Mouse (Mus musculus) CD8-positive naive resting alpha-beta T cell, adult 2 months (primary cell): ENCODE measurements around the gene Ripor2.

ENCODE experiments used
- DNase-seq, 2 experiments: peaks; one replicate each; pipeline ENCODE4 v3.0.0; 2022; ENCODE audit warnings: low read depth in 2 of 2, low spot score in 2 of 2

Ripor2 gene

GRCm38 (mm10) chr13:24646324-24646723, 64.3 kb downstream of the Ripor2 start:
- DNase-seq = no peak

- DNase-seq = no peak
Measured at GRCm38 (mm10) chr13:24647444-24647843, 65.5 kb downstream of the Ripor2 start.

DNA sequence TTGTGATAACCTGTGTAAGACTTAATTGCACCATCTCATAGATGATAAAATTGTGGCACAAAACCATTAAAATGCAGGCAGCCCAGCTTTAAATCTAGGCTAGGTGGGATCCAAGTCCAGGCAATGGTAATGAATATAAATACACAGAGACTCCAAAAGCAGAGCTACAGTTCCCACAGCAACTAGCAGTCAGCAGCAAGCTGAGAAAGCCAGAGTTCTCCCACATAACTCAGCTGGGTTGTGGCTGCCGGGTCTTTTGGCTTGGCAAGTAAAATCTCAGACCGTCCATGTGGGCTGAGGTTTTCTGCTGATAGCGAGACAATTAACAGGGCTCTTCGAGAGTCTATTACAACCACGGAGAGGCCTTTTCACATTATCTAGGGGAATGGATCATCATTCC, 66.0 kb downstream of the Ripor2 start:
- no peak for DNase-seq

GRCm38 (mm10) chr13:24648668-24649067, 66.7 kb downstream of the Ripor2 start:
- DNase-seq = no peak

- no peak for DNase-seq
Measured at GRCm38 (mm10) chr13:24649099-24649498, 67.1 kb downstream of the Ripor2 start.

- DNase-seq = no peak
Measured at GRCm38 (mm10) chr13:24651018-24651417, 69.0 kb downstream of the Ripor2 start.

- no peak for DNase-seq
Measured at GRCm38 (mm10) chr13:24654919-24655635, 73.1 kb downstream of the Ripor2 start.

DNA sequence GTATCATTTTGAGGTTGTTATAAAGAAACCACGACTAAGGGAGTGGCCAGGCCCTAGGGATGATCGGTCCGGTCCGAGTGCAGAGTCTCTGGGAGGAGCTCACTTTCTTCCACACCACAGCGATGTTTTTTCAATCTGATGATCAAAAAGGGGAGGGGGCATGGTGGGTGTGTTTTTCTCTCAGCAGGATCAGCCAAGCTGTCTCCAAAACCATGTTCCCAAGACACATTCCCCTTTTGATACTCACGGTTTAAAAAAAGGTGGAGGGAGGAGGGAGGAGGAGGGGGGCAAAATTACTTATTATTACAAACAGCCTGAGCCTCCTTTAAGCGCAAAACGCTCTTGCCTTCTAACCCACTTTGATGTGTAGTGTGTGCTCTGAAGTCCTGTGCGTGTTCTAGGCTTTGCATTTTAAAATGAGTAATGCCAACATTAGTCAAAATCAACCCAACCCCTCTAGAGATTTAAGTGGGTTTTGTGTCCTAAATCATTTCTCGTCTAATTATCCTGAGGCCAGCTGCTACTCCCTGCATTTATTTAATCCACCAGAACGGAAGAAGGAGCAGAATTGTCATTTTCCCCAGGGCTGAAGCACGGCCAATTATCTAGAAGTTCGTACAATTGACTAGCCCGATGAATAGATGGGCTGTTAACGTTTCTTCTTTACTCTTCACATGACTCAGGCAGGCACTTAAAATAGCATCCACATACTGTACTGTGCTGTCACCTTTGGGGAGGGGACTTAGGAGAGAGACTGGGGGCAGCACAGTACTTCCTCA, 74.9 kb downstream of the Ripor2 start:
- DNase-seq = no peak

DNA sequence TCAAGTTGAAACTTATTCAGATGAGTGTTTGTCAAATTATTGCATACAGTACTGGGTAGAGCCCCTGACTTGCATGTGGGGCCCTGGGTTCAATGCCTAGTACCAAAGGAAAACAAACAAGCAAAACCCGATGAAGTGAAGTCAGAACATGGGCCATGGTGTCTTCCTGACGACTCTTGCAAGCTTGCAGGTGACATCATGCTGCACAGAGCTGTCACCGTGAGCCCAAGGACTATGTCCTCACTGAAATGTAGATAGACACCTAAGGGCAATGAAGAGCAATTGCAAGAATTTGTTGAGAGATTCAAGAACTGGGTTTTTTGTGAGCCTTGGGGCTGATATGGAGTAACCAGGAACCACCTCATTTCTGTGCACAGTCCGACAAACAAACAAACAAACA, 84.8 kb downstream of the Ripor2 start:
- no peak for DNase-seq

DNA sequence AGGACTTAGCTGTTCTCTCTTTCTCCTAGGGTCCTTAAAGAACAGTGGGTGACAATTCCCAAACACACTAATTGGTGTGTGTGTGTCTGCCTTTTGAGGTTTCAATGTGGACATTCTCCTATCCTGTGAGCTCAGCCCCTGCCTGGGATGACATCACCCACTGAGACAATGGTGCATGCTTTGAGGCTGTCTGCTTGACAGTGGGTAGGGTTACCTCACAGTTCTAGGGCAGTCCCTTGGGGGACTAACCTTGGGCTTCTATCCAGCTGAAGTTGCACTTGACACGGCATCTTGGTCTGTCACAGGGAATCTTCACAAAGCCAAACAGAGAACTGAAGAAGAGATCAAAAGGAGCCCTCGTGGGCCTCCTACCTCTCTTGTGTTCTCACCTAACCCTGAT, 86.6 kb downstream of the Ripor2 start:
- no peak for DNase-seq

- no peak for DNase-seq
Measured at GRCm38 (mm10) chr13:24670676-24671075, 88.7 kb downstream of the Ripor2 start.

GRCm38 (mm10) chr13:24679027-24679680, 97.2 kb downstream of the Ripor2 start:
- DNase-seq = no peak

DNA sequence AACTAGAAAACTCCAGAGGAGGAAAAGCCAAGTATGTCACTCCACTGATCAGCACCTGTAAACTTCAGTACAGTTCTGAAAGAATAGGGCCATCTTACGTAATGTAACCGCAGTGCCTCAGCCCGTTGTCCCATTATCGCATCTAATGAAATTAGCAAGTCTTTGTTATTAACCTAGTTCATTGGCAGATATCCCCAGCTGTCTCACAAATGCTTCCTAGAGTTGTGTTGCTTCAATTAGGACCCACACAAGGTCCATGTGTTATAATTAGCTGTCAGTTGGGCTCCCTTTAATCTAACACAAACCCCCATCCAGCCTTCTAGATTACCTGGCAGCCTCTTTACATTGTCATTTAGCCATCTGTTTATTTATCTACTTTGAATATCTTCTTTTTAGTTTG, 99.0 kb downstream of the Ripor2 start:
- DNase-seq = no peak

DNA sequence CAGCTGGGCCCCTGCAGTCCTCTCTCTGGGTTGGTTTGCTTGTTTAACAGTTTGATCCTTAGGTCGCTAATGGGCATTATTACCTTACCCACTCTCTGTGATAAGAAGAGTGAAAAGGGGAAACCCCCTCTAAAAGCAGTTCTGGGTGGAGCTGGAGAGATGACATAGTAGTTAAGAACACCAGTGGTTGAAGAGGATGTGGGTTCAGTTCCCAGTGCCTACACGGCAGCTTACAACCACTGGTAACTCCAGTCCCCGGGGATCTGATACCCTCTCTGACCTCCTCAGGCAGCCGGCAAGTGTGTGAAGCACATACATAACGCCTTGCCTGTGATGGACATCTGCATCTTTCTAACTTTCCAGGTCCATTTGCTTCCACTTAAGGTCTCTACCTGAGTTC, 100.4 kb downstream of the Ripor2 start:
- peak in 1 of 2 experiments; percentile 21 for DNase-seq

DNA sequence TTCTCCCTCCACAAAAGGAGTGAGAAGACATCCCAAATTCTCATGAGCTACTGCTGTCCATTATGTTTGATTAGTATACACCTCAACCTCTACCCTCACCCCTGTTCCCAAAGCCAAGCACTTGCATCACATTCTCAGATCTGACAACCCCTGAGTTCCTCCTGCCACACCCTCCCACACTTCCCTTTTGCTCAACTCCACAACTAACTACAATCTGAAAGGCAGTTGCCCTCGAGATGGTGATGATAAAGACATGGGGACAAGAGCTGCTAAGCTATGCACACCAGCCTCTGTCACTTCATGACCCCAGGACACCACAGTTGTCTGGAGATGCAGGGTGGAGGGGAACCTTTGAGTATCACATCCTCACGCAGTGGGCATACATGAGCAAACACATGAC, 102.5 kb downstream of the Ripor2 start:
- no peak for DNase-seq

- DNase-seq = no peak
Measured at GRCm38 (mm10) chr13:24685846-24686245, 103.9 kb downstream of the Ripor2 start.

- peak; percentile 43 to 66 for DNase-seq
Measured at GRCm38 (mm10) chr13:24686705-24687665, 105.0 kb downstream of the Ripor2 start.

DNA sequence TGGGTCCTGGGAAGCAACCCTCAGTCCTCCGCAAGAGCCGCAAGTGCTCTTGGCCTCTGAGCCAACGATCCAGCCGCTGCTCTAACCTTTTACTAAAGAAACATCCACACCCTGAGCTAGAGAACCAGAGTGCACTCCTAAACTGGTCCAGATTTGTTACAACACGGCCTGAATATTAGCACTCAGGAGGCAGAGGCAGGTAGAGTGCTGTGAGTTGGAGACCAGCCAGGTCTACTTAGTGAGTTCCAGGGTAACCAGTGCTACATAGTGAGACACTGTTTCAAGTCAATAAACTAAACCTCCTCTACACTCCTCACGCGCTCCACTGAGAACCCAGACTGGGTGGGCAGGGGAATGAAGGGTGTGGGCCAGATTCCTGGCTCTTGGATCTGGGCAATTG, 111.3 kb downstream of the Ripor2 start:
- no peak for DNase-seq

- no peak for DNase-seq
Measured at GRCm38 (mm10) chr13:24698746-24699145, 116.8 kb downstream of the Ripor2 start.

- no peak for DNase-seq
Measured at GRCm38 (mm10) chr13:24702128-24702527, 120.1 kb downstream of the Ripor2 start.
